Mouse (Mus musculus) layer of hippocampus, adult 9-11 months (tissue): ENCODE data around the gene Sfrp4.

Source experiments
- DNase-seq: peaks from one replicate; pipeline ENCODE4 v3.0.0; 2022

The Sfrp4 gene

GRCm38 (mm10) chr13:19640203-19640851 lies 17.4 kb downstream of the Sfrp4 start:
- no peak for DNase-seq

- no peak for DNase-seq
These were observed 20.6 kb downstream of the Sfrp4 start for GRCm38 (mm10) chr13:19643519-19643918.

- no peak for DNase-seq
These were observed 21.3 kb downstream of the Sfrp4 start for GRCm38 (mm10) chr13:19644225-19644624.

DNA sequence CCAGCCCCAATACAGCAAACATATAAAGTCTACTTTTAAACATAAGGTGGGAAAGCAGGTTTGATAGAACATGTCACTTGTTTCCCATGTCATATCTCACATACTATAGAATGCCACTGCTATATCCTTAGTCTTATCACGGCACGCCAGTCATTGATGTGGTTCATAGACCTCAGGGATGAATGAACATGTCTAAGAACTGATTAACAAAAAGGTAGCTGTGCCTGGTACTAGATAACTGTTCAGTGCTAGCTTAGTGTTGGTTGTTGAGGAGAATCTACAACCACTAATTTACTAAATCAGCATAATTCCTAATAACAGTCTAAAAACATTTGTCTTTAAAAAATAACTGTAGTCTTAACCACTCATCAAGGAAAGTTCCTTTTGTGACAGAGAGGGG lies 26.9 kb downstream of the Sfrp4 start:
- no peak for DNase-seq

DNA sequence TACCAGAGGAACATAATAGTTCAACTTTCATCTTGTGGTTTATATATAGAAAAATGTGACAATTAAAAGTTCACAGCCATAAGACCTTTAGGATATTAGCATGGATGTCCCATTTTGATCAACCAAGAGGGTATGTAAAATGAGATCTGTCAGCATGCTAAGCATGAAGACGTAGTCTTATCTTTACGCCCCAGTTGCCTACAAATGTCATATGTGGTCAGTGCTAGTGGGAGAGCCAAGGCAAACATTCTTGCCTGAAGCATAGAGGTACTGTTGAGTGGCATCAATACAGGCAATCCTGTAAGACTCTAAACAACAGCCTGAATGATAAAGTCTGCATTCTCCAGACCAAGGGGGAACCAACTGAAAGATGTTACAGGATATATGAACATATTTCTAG lies 29.5 kb downstream of the Sfrp4 start:
- DNase-seq: no peak

GRCm38 (mm10) chr13:19668355-19669140 lies 45.6 kb downstream of the Sfrp4 start:
- no peak for DNase-seq

DNA sequence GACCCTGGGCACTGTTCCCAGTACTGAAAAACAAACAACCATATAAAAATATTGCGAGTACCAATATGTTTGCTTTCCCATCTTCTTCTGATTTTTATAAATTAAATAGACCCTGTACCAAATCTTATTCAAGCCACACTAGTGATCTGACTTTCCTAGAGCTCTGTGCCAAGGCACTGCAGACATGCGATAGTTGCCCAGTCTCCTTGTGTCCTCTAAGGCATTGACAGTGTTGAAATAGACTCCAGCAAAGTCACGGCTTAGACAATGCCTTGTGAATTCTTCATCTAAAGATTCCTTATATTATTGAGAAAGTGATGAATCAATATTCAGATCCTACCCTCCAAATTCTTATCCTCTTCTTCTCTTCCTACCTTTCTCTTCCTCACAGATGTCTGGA lies 51.1 kb downstream of the Sfrp4 start:
- DNase-seq: no peak

DNA sequence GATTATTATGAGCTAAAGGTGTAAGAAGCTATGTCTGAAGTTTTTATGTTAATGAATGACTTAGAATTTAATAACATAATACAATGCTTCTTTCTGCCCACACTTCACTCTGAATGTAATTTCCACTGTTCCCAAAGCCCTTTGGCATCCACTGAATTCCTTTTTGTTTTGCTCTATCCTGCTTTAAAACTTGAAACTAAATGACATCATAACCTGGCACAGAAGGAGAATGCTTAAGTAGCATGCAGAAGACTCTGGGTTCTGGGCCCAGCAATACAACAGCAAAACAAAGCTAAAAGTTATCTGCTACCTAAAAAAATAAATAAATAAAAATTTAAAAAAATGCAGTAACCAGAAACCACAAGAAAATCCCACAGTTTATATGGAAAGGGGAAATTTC lies 51.7 kb downstream of the Sfrp4 start:
- no peak for DNase-seq
